Mouse (Mus musculus) neural tube, embryonic 12.5 days (tissue): ENCODE data around the gene Otulin. TPM values are rescaled to one million over a fixed set of nuclear protein-coding genes. Genes with fewer than 3 reads are reported as not detected.
A peak's percentile ranks its signal among the peaks of the same experiment; 100 is the strongest.

Experiments
- ATAC-seq: fragments of 200-750 bp; cut with Nextera tagmentation; 2 replicates; pipeline ENCODE4 v1.8.0; 2017; ENCODE audit warnings: low read depth, mild to moderate bottlenecking, moderate TSS enrichment, moderate library complexity; ENCODE audit not compliant: low FRiP score
- H3K27ac ChIP-seq: fragments of 300-500 bp; sonication (generic); 2 replicates; pipeline ENCODE4 v1.5.1; 2016
- H3K27me3 ChIP-seq: fragments of 300-500 bp; sonication (generic); replicated peaks from 2 replicates; pipeline ENCODE4 v1.6.1; 2016; ENCODE audit warnings: mild to moderate bottlenecking
- H3K36me3 ChIP-seq: fragments of 300-500 bp; sonication (generic); 2 replicates; pipeline ENCODE4 v1.6.1; 2016; ENCODE audit warnings: mild to moderate bottlenecking
- H3K4me1 ChIP-seq: fragments of 300-500 bp; sonication (generic); 2 replicates; pipeline ENCODE4 v1.6.1; 2016
- H3K4me2 ChIP-seq: fragments of 300-500 bp; sonication (generic); replicated peaks from 2 replicates; pipeline ENCODE4 v1.6.1; 2016; ENCODE audit warnings: mild to moderate bottlenecking
- H3K4me3 ChIP-seq: fragments of 300-500 bp; sonication (generic); 2 replicates; pipeline ENCODE4 v1.5.1; 2016
- H3K9ac ChIP-seq: fragments of 300-500 bp; sonication (generic); 2 replicates; pipeline ENCODE4 v1.6.1; 2016; ENCODE audit warnings: mild to moderate bottlenecking
- H3K9me3 ChIP-seq: fragments of 300-500 bp; sonication (generic); 2 replicates; pipeline ENCODE4 v1.6.1; 2016; ENCODE audit warnings: mild to moderate bottlenecking
- WGBS: fragments of 180-500 bp; shearing (Covaris S2); methylation state at CpG from one replicate; pipeline ENCODE4 v1.1.7; 2016; 5-methylcytosine and 5-hydroxymethylcytosine counted together
- polyA plus RNA-seq: library from polyadenylated mRNA; unstranded; fragments of >200 nt; fragmentation: Nextera tagmentation; extraction: Ambion mirVana; gene quantifications from 2 replicates; pipeline ENCODE4 v1.2.1, GENCODE M21; 2016

Otulin gene
- 30.4 and 32.8 TPM in 2 replicates for polyA plus RNA-seq

DNA sequence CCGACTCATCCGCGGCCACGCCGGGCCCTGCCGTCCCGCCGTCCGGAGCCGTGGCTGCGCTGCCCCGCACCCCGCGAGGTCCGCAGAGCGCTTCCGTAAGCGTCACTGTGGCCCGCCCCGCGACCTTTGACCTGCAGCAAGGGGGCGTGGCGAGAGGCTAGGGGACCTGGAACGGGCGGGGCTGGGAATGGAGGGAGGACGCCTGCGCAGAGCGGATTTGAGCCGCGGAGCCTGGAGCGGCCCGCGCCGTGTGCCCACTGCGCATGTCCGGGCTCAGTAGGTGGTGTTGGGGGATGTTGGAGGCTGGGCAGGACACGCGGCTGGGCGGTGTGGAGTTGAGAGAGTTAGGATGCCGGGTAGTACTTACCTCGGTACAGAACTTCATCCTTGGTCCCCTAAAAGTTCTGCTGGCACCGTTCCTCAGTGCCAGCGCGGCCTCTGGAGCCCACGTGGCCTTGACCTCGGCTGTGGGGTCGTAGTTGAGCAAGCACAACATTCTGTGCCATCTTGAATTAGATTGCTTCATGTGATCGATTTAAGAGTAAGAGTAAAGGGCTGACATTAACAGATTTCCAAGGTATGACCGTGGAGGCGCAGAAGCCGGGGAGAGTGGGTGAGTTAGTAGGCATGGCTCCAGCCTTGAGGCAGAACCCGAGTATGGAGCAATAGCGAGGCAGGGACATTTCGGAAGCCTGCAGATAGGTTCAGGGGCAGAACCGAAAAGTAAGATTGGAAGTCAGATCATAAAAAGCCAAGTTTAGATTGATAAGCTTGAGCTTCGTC lies at the start of gene Otulin:
Otulin (minus strand) TSS at position 93 of the 783 bp plus-strand sequence.
- H3K4me3 ChIP-seq: peak within 1 kb of the TSS; percentile 90
- peak within 1 kb of the TSS; percentile 84 for H3K4me2 ChIP-seq
- H3K36me3 ChIP-seq: peaks cover 8% of the 10 kb centered on the region; the same call in 1 of the 2 replicates
- H3K9me3 ChIP-seq: no peaks in the 10 kb centered on the region
- peak within 1 kb of the TSS; percentile 82 for H3K9ac ChIP-seq
- H3K4me1 ChIP-seq: peaks cover 21% of the 10 kb centered on the region
- H3K27ac ChIP-seq: no peak within 1 kb of the TSS
- no peaks in the 10 kb centered on the region for H3K27me3 ChIP-seq
- ATAC-seq: peak; percentile 99
- 6% methylated on average over 56 of the region's 56 CpGs for whole genome bisulfite sequencing

DNA sequence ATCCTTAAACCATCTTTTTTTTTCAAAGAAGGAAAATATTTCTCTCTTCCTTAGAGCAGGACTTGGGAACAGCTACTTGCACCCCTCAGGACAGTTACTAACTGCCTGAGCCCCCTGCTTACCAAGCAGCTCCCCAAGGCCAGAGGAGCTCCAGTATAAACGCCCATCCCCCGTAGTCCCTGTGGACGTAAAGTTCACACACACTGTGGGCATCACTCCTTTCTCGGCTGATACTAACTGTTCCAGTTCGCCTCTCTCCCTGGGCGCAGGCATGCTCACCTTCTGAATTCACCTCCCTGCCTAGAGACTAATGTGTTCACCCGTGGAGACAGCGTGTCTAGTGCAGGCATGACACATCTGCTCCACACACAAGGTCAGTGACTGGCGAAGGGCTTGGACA lies 48.0 kb upstream of the Otulin start:
- Histone ChIP-seq H3K4me2 (no peak overlapping the region), H3K27me3 (no peaks in the 10 kb centered on the region), H3K36me3 (no peaks in the 10 kb centered on the region), H3K4me1 (0 out of 2 replicates have a peak, but pooled peaks cover 5% of the 10 kb centered on the region), H3K9me3 (no peaks in the 10 kb centered on the region), H3K27ac (no peak overlapping the region), H3K9ac (no peak overlapping the region), H3K4me3 (no peak overlapping the region)
- WGBS: 82% methylated on average over 9 of the region's 9 CpGs
- no peak for ATAC-seq

DNA sequence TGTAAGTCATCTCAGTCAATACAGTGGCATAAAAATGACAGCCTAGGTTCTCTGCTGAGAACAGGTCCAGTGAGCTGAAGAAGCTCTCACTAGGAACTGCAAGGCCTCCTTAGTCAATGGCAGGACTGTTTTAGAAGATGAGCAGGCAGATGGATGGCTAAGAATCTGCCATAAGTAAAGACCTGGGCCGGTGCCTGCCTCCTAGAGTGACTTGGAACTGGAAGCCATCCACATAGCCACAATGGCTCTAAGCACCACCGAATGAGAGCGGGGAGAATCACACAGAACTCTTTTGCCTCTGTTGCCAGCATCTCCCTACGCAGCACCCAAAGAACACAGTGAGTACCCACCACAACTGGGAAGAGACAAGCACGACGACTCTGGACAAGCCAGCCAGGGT lies 47.3 kb upstream of the Otulin start:
- no peaks in the 10 kb centered on the region for H3K36me3 ChIP-seq
- H3K4me1 ChIP-seq: 0 out of 2 replicates have a peak, but pooled peaks cover 5% of the 10 kb centered on the region
- no peak overlapping the region for H3K4me2 ChIP-seq
- WGBS: 90% methylated on average over 6 of the region's 6 CpGs
- no peak overlapping the region for H3K27ac ChIP-seq
- no peak overlapping the region for H3K9ac ChIP-seq
- H3K4me3 ChIP-seq: no peak overlapping the region
- H3K27me3 ChIP-seq: no peaks in the 10 kb centered on the region
- H3K9me3 ChIP-seq: no peaks in the 10 kb centered on the region
- ATAC-seq: no peak

DNA sequence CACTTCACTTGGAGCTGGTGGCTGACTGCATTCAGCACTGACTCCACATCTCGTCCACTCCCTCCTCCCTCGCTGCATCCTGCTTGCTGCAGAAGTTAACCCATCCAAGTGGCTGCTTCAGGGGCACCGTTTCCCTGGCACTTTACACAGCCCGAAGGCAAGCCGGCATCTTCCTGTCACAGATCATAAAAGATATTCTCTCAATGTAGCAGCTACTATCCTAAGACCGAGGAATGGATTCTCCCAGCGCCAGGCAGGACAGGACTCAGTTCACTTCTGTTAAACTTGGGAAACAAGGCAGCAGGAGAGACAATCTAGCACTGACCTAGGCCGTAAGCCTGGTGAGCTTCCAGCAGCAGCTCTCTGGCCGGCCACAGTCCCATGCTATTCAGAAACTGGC lies 45.7 kb upstream of the Otulin start:
- Histone ChIP-seq H3K4me1 (0 out of 2 replicates have a peak, but pooled peaks cover 5% of the 10 kb centered on the region), H3K9ac (no peak overlapping the region), H3K27me3 (no peaks in the 10 kb centered on the region), H3K36me3 (no peaks in the 10 kb centered on the region), H3K9me3 (no peaks in the 10 kb centered on the region), H3K4me3 (no peak overlapping the region), H3K27ac (no peak overlapping the region), H3K4me2 (no peak overlapping the region)
- ATAC-seq: no peak
- 64% methylated on average over 9 of the region's 9 CpGs for WGBS

DNA sequence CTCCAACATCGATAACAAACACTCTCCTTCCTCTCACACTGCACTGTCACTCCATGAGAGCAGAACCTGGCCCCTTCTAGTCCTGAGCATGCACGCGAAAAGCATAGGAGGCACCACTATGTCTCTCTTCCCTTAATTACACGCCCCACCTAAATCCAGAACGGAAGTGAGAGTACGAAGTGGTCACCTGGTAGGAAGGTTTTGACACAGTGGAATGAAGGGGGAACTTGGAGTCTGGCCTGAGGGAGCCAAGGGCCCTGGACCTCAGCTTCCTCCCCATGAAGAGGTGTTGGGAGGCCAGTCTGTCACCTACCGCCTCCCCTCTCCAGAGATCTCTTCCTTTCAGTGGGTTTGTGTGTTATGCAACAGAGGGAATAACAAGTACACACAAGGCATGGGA lies 44.6 kb upstream of the Otulin start:
- WGBS: 93% methylated on average over 7 of the region's 7 CpGs
- H3K4me3 ChIP-seq: no peak overlapping the region
- no peak overlapping the region for H3K27ac ChIP-seq
- no peaks in the 10 kb centered on the region for H3K27me3 ChIP-seq
- no peak overlapping the region for H3K9ac ChIP-seq
- no peaks in the 10 kb centered on the region for H3K4me1 ChIP-seq
- H3K36me3 ChIP-seq: no peaks in the 10 kb centered on the region
- no peak for ATAC-seq
- no peaks in the 10 kb centered on the region for H3K9me3 ChIP-seq
- no peak overlapping the region for H3K4me2 ChIP-seq

DNA sequence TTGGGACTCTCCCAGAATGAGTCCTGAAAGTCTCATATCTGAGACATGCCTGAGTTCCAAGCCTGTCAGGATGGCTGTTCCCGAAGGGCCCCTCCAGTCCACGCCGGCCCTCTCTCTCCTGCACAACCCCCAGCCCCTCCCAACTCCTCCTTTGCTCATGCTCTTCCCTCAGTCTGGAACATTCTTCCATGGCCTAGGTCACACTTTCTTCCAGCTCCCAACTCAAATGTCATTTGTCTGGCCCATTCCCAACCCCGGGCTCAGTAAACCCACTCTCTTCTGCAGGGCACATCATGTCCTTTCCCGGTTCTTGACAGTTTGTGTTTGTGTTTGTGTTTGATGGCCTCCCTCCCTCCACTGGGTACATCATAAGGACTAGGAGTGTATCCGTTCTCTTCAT lies 43.5 kb upstream of the Otulin start:
- H3K4me2 ChIP-seq: no peak overlapping the region
- no peak overlapping the region for H3K27ac ChIP-seq
- H3K9me3 ChIP-seq: no peaks in the 10 kb centered on the region
- no peaks in the 10 kb centered on the region for H3K27me3 ChIP-seq
- no peak overlapping the region for H3K4me3 ChIP-seq
- no peaks in the 10 kb centered on the region for H3K4me1 ChIP-seq
- 88% methylated on average over 6 of the region's 6 CpGs for WGBS
- H3K9ac ChIP-seq: no peak overlapping the region
- H3K36me3 ChIP-seq: no peaks in the 10 kb centered on the region
- ATAC-seq: no peak

DNA sequence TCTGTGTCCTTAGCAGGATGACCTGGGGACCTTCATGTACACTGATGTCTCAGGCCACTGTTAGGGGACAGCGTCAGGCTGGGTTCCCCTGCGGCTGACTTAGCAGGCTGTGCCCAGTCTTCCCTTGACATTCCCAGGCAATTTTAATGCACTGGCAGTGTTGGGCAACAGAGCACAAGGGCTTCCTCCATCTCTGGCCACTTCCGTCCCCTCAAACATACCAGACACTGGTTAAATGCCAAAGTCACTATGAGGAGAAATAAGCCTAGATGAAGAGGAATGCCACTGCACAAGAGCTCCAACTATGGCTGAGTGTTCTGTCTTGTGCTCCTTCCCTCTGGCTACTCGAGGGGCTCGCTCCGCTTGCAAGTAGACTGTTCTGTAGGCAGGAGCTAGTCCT lies 42.7 kb upstream of the Otulin start:
- no peak overlapping the region for H3K9ac ChIP-seq
- H3K4me1 ChIP-seq: no peaks in the 10 kb centered on the region
- 92% methylated on average over 6 of the region's 6 CpGs for WGBS

DNA sequence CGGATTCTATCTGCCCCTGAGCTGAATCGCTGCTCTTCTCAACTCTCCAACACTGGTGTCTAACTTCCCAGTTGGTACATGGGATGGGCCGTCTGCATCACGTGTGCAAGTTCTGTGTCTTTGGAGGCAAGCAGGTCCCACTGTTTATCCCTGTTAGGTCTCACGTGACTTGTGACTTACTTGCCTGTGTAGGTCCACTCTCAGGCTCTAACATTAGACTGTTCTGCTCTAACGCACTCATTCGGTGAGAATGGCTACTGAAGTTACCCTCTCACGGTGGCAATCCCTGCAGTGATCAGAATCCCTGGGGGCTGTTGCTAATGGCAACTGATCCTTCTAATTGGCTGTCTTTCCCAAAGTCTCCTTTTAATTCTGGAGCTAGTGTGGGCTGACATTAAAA lies 41.8 kb upstream of the Otulin start:
- 71% methylated on average over 8 of the region's 8 CpGs for WGBS
- Histone ChIP-seq H3K4me2 (no peak overlapping the region), H3K36me3 (no peaks in the 10 kb centered on the region), H3K9ac (no peak overlapping the region), H3K9me3 (no peaks in the 10 kb centered on the region), H3K4me3 (no peak overlapping the region), H3K27ac (no peak overlapping the region), H3K27me3 (no peaks in the 10 kb centered on the region), H3K4me1 (no peaks in the 10 kb centered on the region)
- no peak for ATAC-seq

More for the DNA sequence above, 42.7 kb upstream of the Otulin start:
- Histone ChIP-seq H3K4me2 (no peak overlapping the region), H3K36me3 (no peaks in the 10 kb centered on the region), H3K27ac (no peak overlapping the region), H3K9me3 (no peaks in the 10 kb centered on the region), H3K27me3 (no peaks in the 10 kb centered on the region), H3K4me3 (no peak overlapping the region)
- no peak for ATAC-seq

DNA sequence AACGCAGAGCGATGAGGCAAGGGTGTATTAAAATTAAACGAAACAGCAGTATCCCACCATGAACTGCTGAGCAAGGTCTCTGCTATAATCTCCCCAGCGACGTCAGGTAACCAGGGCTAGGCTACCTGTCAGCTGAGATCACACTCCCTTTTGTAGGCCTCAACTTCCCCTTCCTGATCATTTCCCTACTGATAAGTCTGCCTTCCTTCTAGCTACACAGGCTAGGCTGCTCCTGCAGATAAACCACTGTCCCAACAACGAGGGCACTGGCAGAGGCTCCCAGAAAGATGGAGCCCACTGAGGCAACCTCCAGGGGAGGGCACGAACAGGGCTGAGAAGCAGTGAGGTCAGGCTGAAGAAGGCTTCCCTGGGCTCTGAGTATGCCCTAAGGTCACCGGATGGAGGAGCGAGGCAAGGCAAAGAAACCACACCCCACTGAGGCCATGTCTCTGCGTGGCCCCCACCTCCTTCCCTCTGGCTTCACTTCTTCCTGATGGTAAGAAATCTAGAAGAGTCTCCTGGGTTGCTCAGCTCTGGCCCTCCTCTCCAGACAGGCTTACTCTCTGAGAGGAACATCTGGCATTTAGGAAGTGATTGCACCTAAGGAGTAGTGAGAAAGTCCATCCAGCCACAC lies 41.2 kb upstream of the Otulin start:
- Histone ChIP-seq H3K4me2 (no peak overlapping the region), H3K27ac (no peak overlapping the region), H3K27me3 (no peaks in the 10 kb centered on the region), H3K4me3 (no peak overlapping the region), H3K9me3 (no peaks in the 10 kb centered on the region), H3K4me1 (no peaks in the 10 kb centered on the region), H3K9ac (no peak overlapping the region), H3K36me3 (no peaks in the 10 kb centered on the region)
- 87% methylated on average over 10 of the region's 10 CpGs for WGBS
- ATAC-seq: no peak

DNA sequence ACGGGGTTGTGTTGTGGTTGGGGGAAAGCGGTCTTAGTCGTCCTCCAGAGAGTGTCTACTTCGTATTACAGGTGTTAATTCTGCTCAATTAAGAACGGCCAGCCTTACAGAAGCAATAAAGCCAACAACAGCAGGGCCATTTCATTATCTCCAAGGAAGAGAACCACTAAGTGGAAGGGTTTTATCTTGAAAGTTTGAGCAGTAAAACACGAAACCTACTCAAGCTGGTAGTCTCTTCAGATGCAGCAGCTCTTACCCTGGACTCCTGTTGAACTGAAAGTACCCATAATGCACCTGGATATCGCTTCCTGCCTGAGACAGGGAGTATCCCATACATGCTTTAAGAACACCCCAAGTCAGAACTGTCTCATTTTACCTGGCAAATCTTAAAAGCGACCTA lies 40.2 kb upstream of the Otulin start:
- 79% methylated on average over 8 of the region's 8 CpGs for WGBS
- Histone ChIP-seq H3K36me3 (no peaks in the 10 kb centered on the region), H3K9ac (no peak overlapping the region), H3K27ac (no peak overlapping the region), H3K4me1 (no peaks in the 10 kb centered on the region), H3K27me3 (no peaks in the 10 kb centered on the region), H3K4me2 (no peak overlapping the region), H3K4me3 (no peak overlapping the region), H3K9me3 (no peaks in the 10 kb centered on the region)
- ATAC-seq: no peak

DNA sequence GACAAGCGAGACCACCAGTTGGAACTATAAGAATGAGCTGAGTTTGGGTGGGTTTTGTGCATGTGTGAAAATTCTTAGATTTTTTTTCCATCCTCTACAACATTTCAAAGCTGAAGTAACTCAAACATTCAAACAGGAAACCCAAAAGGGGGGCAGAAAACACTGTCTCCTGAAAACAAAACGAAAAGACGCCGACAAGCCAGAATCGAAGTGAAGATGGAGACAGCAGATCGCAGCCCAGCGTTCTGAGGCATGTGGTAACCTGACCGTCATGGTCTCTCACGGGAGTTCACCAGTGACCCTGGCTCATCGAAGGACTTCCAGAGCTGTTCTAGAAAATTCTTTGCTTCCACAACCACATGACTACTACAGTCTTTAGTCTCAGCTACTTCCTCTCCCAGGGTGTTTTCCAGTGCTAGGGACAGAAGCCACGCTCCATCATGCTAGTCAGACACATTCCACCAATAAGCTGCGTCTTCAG lies 39.5 kb upstream of the Otulin start:
- Histone ChIP-seq H3K4me2 (no peak overlapping the region), H3K4me1 (no peaks in the 10 kb centered on the region; the same call in 1 of the 2 replicates), H3K9ac (no peak overlapping the region), H3K27ac (no peak overlapping the region), H3K27me3 (no peaks in the 10 kb centered on the region), H3K36me3 (no peaks in the 10 kb centered on the region), H3K4me3 (no peak overlapping the region), H3K9me3 (no peaks in the 10 kb centered on the region)
- 87% methylated on average over 12 of the region's 12 CpGs for WGBS
- ATAC-seq: no peak

DNA sequence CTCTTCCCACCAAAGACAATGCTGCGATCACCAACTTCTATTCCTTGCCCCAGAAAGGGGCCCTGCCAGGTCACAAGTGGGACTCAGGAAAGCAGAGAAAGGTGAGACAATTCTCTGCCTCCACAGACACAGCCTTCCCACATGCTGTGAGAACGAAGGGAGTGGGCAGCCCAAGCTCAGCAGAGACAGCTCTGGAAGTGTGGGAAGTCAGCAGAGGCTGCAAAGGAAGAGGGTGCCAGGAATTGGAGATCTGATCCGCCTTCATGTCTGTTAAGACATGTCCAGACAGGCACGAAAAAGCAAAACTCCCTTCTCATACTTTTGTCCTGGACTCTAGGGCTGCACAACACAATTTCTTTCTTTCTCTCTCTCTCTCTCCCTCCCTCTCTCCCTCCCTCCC lies 38.8 kb upstream of the Otulin start:
- Histone ChIP-seq H3K9ac (no peak overlapping the region), H3K4me1 (no peaks in the 10 kb centered on the region; the same call in 1 of the 2 replicates), H3K4me3 (no peak overlapping the region), H3K4me2 (no peak overlapping the region), H3K27me3 (no peaks in the 10 kb centered on the region), H3K9me3 (no peaks in the 10 kb centered on the region), H3K36me3 (no peaks in the 10 kb centered on the region), H3K27ac (no peak overlapping the region)
- 77% methylated on average over 4 of the region's 4 CpGs for WGBS
- ATAC-seq: no peak
